Mouse (Mus musculus) heart, embryonic 16.5 days (tissue): ENCODE data around the gene Nup210l. TPM values are rescaled to one million over a fixed set of nuclear protein-coding genes. Genes with fewer than 3 reads are reported as not detected.
"Not testable (repeated sequence)": the region's sequence is repeated elsewhere in the genome, so short reads cannot be mapped to it uniquely, and the experiment has no call there.

Source experiments
- ATAC-seq: fragments of 200-750 bp; cut with Nextera tagmentation; replicated peaks from 2 replicates; pipeline ENCODE4 v1.8.0; 2017; ENCODE audit warnings: moderate number of reproducible peaks; ENCODE audit not compliant: insufficient read depth, low FRiP score; ENCODE audit errors: extremely low read depth
- H3K27ac ChIP-seq: fragments of 300-500 bp; sonication (generic); 2 replicates; pipeline ENCODE4 v1.5.1; 2014; ENCODE audit warnings: mild to moderate bottlenecking, low read length, control low read depth, moderate library complexity
- H3K27me3 ChIP-seq: fragments of 300-500 bp; sonication (generic); 2 replicates; pipeline ENCODE4 v1.6.1; 2014; ENCODE audit warnings: low read length, mixed read lengths; ENCODE audit not compliant: control insufficient read depth, insufficient read depth
- H3K36me3 ChIP-seq: fragments of 300-500 bp; sonication (generic); 2 replicates; pipeline ENCODE4 v1.6.1; 2014; ENCODE audit not compliant: control insufficient read depth, insufficient read depth
- H3K4me1 ChIP-seq: fragments of 300-500 bp; sonication (generic); 2 replicates; pipeline ENCODE4 v1.6.1; 2014; ENCODE audit warnings: low read length, mixed read lengths; ENCODE audit not compliant: control insufficient read depth, insufficient read depth
- H3K4me2 ChIP-seq: fragments of 300-500 bp; sonication (generic); 2 replicates; pipeline ENCODE4 v1.6.1; 2014; ENCODE audit warnings: low read depth, mild to moderate bottlenecking, control low read depth, low read length
- H3K4me3 ChIP-seq: fragments of 300-500 bp; sonication (generic); 2 replicates; pipeline ENCODE4 v1.5.1; 2014; ENCODE audit warnings: mild to moderate bottlenecking, control low read depth, low read length
- H3K9ac ChIP-seq: fragments of 300-500 bp; sonication (generic); 2 replicates; pipeline ENCODE4 v1.6.1; 2014; ENCODE audit warnings: low read length, control low read depth
- H3K9me3 ChIP-seq: fragments of 300-500 bp; sonication (generic); replicated peaks from 2 replicates; pipeline ENCODE4 v1.6.1; 2016; ENCODE audit warnings: low read length; ENCODE audit not compliant: control insufficient read depth
- WGBS: fragments of 180-500 bp; shearing (Covaris S2); extraction: QIAGEN DNeasy Blood & Tissue Kit; methylation state at CpG from one replicate; pipeline ENCODE4 v1.1.7; 2014; 5-methylcytosine and 5-hydroxymethylcytosine counted together
- polyA plus RNA-seq: library from polyadenylated mRNA; unstranded; fragments of >200 nt; fragmentation: Nextera tagmentation; extraction: Ambion mirVana; gene quantifications from 2 replicates; pipeline ENCODE4 v1.2.1, GENCODE M21; 2015

The Nup210l gene
- polyA plus RNA-seq, 1 experiment from 2014 or later: 0.32 TPM

DNA sequence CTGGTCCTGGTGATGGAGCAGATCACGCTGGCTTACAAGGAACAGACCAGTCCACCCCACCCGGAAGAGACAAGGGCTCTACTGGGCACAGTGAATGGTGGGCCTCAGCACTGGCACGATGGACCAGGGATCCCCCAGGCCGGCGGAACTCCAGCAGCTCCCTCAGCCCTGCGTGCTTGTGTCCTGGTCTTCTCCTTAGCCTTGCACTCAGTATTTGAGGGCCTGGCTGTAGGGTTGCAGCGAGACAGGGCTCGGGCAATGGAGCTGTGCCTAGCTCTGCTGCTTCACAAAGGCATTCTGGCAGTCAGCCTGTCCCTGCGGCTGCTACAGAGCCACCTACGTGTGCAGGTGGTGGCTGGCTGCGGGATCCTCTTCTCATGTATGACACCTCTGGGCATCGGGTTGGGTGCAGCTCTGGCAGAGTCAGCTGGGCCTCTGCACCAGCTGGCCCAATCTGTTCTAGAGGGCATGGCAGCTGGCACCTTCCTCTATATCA is 147.8 kb downstream of the Nup210l start:
- not testable (repeated sequence) for ATAC-seq

GRCm38 (mm10) chr3:90252659-90253058 is 148.7 kb downstream of the Nup210l start:
- H3K9ac ChIP-seq, H3K4me3 ChIP-seq, ATAC-seq, H3K9me3 ChIP-seq, H3K4me2 ChIP-seq, H3K27me3 ChIP-seq, H3K27ac ChIP-seq: not testable (repeated sequence)
- 82% methylated on average over 2 of the region's 2 CpGs for WGBS
- Histone ChIP-seq H3K36me3 (peaks cover 15% of the 10 kb centered on the region), H3K4me1 (peaks cover 12% of the 10 kb centered on the region)

More for the DNA sequence above, 147.8 kb downstream of the Nup210l start:
- WGBS: 96% methylated on average over 11 of the region's 12 CpGs
- not testable (repeated sequence) for H3K9me3 ChIP-seq, H3K27ac ChIP-seq, H3K4me3 ChIP-seq, H3K27me3 ChIP-seq, H3K9ac ChIP-seq, H3K4me2 ChIP-seq
- H3K36me3 ChIP-seq: peaks cover 12% of the 10 kb centered on the region
- H3K4me1 ChIP-seq: peaks cover 14% of the 10 kb centered on the region

DNA sequence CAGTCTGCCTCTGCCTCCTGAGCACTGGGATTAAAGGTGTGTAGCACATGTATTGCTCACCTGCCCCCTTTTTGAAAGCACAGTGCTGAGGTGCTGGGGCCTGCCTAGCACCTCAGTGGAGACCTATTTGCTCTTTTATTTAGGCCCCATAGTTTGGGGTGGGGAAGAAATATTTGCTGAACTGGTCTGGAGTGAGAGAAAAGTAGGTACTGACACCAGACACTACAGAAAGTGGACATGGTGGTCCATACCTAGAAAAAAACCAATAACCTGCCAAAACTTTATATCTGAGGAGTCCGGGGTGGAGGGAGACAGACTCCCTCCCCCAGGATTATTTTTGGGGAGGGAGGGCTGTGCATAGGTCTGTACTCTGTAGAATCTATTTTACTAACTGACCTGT is 149.2 kb downstream of the Nup210l start:
- not testable (repeated sequence) for ATAC-seq, H3K27me3 ChIP-seq, H3K9ac ChIP-seq, H3K4me2 ChIP-seq, H3K4me3 ChIP-seq, H3K27ac ChIP-seq, H3K9me3 ChIP-seq
- WGBS: 65% methylated on average over 1 of the region's 1 CpGs
- Histone ChIP-seq H3K36me3 (peaks cover 15% of the 10 kb centered on the region), H3K4me1 (peaks cover 12% of the 10 kb centered on the region)

DNA sequence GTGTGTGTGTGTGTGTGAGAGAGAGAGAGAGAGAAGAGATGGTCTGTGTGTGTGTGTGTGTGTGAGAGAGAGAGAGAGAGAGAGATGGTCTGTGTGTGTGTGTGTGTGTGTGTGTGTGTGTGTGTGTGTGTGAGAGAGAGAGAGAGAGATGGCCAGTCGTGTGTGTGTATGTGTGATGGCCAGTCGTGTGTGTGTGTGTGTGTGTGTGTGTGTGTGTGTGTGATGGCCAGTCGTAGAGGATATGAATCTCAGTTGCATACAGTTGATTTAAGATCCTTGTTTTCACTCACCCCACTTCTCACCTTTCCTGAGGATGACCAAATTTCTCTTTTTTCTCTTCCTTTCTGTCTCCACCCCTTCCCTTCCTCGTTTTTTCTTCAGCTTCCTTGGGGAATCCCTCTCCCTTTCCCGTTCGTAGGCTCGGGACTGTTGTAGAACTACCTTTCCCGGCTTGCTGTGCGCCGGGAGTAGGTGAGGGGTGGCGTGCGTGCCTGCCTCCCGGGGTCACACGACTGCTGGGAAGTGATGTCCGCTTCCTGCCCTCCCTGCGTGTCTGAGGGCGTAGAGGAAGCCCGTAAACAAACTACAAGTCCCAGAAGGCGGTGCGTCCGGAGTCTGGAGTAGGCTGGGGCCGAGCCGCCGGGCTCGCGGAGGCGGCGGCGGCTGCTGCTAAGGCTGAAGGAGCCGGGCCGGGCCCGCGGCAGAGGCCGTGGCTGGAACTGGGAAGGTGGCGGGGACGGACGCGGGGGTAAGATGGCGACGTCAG is 149.9 kb downstream of the Nup210l start, which contains the start of gene Crtc2:
Gene Crtc2 (plus strand): TSS at position 511 of the 766 bp plus-strand sequence.
- ATAC-seq: peak; percentile 97
- 1% methylated on average over 40 of the region's 40 CpGs for WGBS
- Histone ChIP-seq H3K36me3 (peaks cover 15% of the 10 kb centered on the region), H3K4me1 (peaks cover 12% of the 10 kb centered on the region), H3K9ac (peak within 1 kb of the TSS; percentile 90), H3K27ac (peak within 1 kb of the TSS; percentile 88), H3K4me2 (peak within 1 kb of the TSS; percentile 76), H3K4me3 (peak within 1 kb of the TSS; percentile 89), H3K9me3 (no peaks in the 10 kb centered on the region), H3K27me3 (no peaks in the 10 kb centered on the region)

GRCm38 (mm10) chr3:90254419-90255193 is 150.7 kb downstream of the Nup210l start:
- Histone ChIP-seq H3K27me3 (no peaks in the 10 kb centered on the region), H3K4me1 (peaks cover 8% of the 10 kb centered on the region), H3K27ac (peak overlapping the region; percentile 88), H3K9me3 (no peaks in the 10 kb centered on the region), H3K9ac (peak overlapping the region; percentile 90), H3K36me3 (peaks cover 16% of the 10 kb centered on the region), H3K4me2 (peak overlapping the region; percentile 76), H3K4me3 (peak overlapping the region; percentile 89)
- ATAC-seq: peak; percentile 72
- WGBS: 1% methylated on average over 41 of the region's 41 CpGs

- no peak for ATAC-seq
- no peaks in the 10 kb centered on the region for H3K9me3 ChIP-seq
- H3K36me3 ChIP-seq: peaks cover 21% of the 10 kb centered on the region
- peak overlapping the region; percentile 76 for H3K4me2 ChIP-seq
- H3K27ac ChIP-seq: no peak overlapping the region
- peaks cover 8% of the 10 kb centered on the region for H3K4me1 ChIP-seq
- no peaks in the 10 kb centered on the region for H3K27me3 ChIP-seq
- peak overlapping the region; percentile 90 for H3K9ac ChIP-seq
- WGBS: 16% methylated on average over 2 of the region's 2 CpGs
- peak overlapping the region; percentile 89 for H3K4me3 ChIP-seq
Observed at GRCm38 (mm10) chr3:90255194-90255565, 151.2 kb downstream of the Nup210l start.

DNA sequence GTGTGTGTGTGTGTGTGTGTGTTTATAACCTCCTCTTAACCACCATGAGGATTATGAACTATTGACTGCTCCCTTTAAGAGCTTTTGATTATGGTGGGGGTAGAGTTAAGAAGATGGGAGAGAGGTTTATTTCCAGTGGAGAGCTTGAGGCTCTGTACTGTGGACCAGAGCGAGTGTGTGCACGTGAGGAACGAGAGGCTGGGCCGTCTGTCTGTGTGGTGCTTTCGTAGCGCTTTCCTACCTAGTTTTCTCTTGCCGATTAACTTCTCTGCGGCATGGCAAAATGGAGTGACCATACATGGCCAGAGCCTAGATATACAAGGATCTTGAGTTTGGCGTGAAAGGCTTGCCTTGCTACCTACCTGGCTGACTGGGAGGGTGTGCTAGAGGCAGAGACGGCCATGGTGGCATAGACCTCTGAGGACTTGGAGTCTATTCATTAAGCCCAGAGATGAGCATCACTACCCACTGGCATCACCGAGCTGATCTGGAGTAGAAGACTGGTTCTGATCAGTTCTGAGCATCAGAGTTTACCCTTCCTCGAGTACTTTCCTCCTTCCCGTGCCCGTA is 151.9 kb downstream of the Nup210l start:
- peaks cover 25% of the 10 kb centered on the region for H3K36me3 ChIP-seq
- H3K9ac ChIP-seq: no peak overlapping the region
- no peak overlapping the region for H3K4me2 ChIP-seq
- no peaks in the 10 kb centered on the region for H3K27me3 ChIP-seq
- H3K9me3 ChIP-seq: no peaks in the 10 kb centered on the region
- no peak overlapping the region for H3K27ac ChIP-seq
- no peak for ATAC-seq
- peaks cover 8% of the 10 kb centered on the region for H3K4me1 ChIP-seq
- 89% methylated on average over 14 of the region's 14 CpGs for WGBS
- H3K4me3 ChIP-seq: no peak overlapping the region

GRCm38 (mm10) chr3:90256731-90257530 is 153.0 kb downstream of the Nup210l start:
- H3K27ac ChIP-seq: no peak overlapping the region

More at GRCm38 (mm10) chr3:90256731-90257530, 153.0 kb downstream of the Nup210l start:
- Histone ChIP-seq H3K4me2 (no peak overlapping the region), H3K4me1 (peaks cover 8% of the 10 kb centered on the region), H3K36me3 (peaks cover 29% of the 10 kb centered on the region), H3K9me3 (no peaks in the 10 kb centered on the region), H3K4me3 (no peak overlapping the region), H3K27me3 (no peaks in the 10 kb centered on the region), H3K9ac (no peak overlapping the region)
- ATAC-seq: no peak
- WGBS: 87% methylated on average over 19 of the region's 19 CpGs
